Comparison of ENCODE assay signal across 8 mouse cellular contexts in genomic region chr6:86570830-86571229, GRCm38 (mm10). TPM values are rescaled to one million over a fixed set of nuclear protein-coding genes. Genes with fewer than 3 reads are reported as not detected.
DNase-seq lines count a peak whose midpoint lies in the region; ATAC-seq and TF ChIP-seq lines count a peak whose summit lies in the region.

No protein-coding gene starts in this region.

- no peak overlapping the region for H3K9ac ChIP-seq in lung, embryonic 14.5 days

- no peaks in the 10 kb centered on the region for H3K9me3 ChIP-seq in lung, embryonic 14.5 days (ENCODE audit: low read depth, low read length)

- no peak overlapping the region for H3K4me3 ChIP-seq in lung, embryonic 14.5 days (ENCODE audit: low read depth, low read length)
- no peak overlapping the region for H3K4me3 ChIP-seq in layer of hippocampus, adult 2 months

- no peak overlapping the region for H3K4me2 ChIP-seq in lung, embryonic 14.5 days

- WGBS in lung, embryonic 14.5 days, result 47% methylated on average over 9 of the region's 9 CpGs

- H3K27ac ChIP-seq in lung, embryonic 14.5 days (ENCODE audit: low read depth), result no peak overlapping the region
- H3K27ac ChIP-seq in layer of hippocampus, adult 2 months, result no peak overlapping the region

- DNase-seq in spleen, postnatal 4 days (ENCODE audit: low spot score in 2 of 2), result peak; percentile 35 to 73
- no peak for DNase-seq in spleen, adult 12 weeks (ENCODE audit: low spot score)
- DNase-seq in heart, adult 8-10 months (ENCODE audit: low spot score), result peak; percentile 26
- DNase-seq in lung, embryonic 14.5 days, result no peak
- peak; percentile 63 for DNase-seq in thymus, postnatal 4 days
- no peak for DNase-seq in ovary, adult 18-20 months (ENCODE audit: low spot score)
- no peak for DNase-seq in urinary bladder, postnatal 25 days (ENCODE audit: low spot score)
- no peak for DNase-seq in layer of hippocampus, adult 2 months (ENCODE audit: low spot score in 2 of 2)

- ATAC-seq in lung, embryonic 14.5 days (ENCODE audit: insufficient read depth), result peak; percentile 35

- no peak for TF ChIP-seq CTCF in lung, embryonic 14.5 days (IDR thresholded peaks at IDR 0.05; ENCODE audit: low read depth)
- no peak for TF ChIP-seq CTCF in layer of hippocampus, adult 2 months (conservative IDR thresholded peaks at IDR 0.05)

- H3K36me3 ChIP-seq in lung, embryonic 14.5 days (ENCODE audit: insufficient read depth), result peaks cover 4% of the 10 kb centered on the region; the same call in 1 of the 2 replicates

- peaks cover 24% of the 10 kb centered on the region for H3K4me1 ChIP-seq in lung, embryonic 14.5 days (ENCODE audit: insufficient read depth)

- no peaks in the 10 kb centered on the region for H3K27me3 ChIP-seq in lung, embryonic 14.5 days (ENCODE audit: insufficient read depth, low read length)

RNA-seq across cellular contexts. Expression of gene Pcbp1, which starts 44.7 kb away (rescaled TPM):
- 100 to 1,000 TPM; 157 to 166 (median 162) TPM for total RNA-seq in heart, adult 8-10 months (2022)
- 552 and 588 TPM in 2 replicates for polyA plus RNA-seq in lung, embryonic 14.5 days (2014; fragmentation: Nextera tagmentation; extraction: Ambion mirVana)
- 100 to 1,000 TPM; 179 to 184 TPM for total RNA-seq in layer of hippocampus, adult 2 months (2021)

RNA-seq across cellular contexts. Expression of gene Asprv1, which starts 57.1 kb away (rescaled TPM):
- not detected for total RNA-seq in heart, adult 8-10 months (2022)
- 0.42 and 0.60 TPM in 2 replicates for polyA plus RNA-seq in lung, embryonic 14.5 days (2014; fragmentation: Nextera tagmentation; extraction: Ambion mirVana)
- total RNA-seq in layer of hippocampus, adult 2 months (2021), result 1 to 10 TPM; 1.2 to 1.9 TPM

Comparison
In these comparisons a context has a peak if more than half of its experiments do, and no peak if none do; other contexts are left out.
1. DNase-seq: peak in spleen, postnatal 4 days (2 of 2), heart, adult 8-10 months (single experiment) and thymus, postnatal 4 days (single experiment); none in spleen, adult 12 weeks (single experiment), lung, embryonic 14.5 days (single experiment), ovary, adult 18-20 months (single experiment), urinary bladder, postnatal 25 days (single experiment) and layer of hippocampus, adult 2 months (0 of 2).